In genomic region chr13:112810751-112811150, GRCm38 (mm10) we compare ENCODE assay signal across 8 mouse cellular contexts. TPM values are rescaled to one million over a fixed set of nuclear protein-coding genes. Genes with fewer than 3 reads are reported as not detected.
DNase-seq lines count a peak whose midpoint lies in the region; ATAC-seq and TF ChIP-seq lines count a peak whose summit lies in the region.

No protein-coding gene starts in this region.

- DNase-seq in embryo, embryonic 10.5 days (ENCODE audit: low spot score): peak; percentile 16
- DNase-seq in embryo, embryonic 9.5 days (ENCODE audit: extremely low spot score): no peak
- peak; percentile 56 for DNase-seq in kidney, adult 2 months
- no peak for DNase-seq in CH12.LX (ENCODE audit: extremely low read depth)
- peak; percentile 44 for DNase-seq in kidney, postnatal 14 days
- no peak for DNase-seq in cerebellum, adult 18-20 months
- DNase-seq in cerebellum, postnatal 14 days: no peak

- WGBS in kidney, adult 2 months: 30% methylated on average over 9 of the region's 9 CpGs
- WGBS in kidney, embryonic 14.5 days: 46% methylated on average over 9 of the region's 9 CpGs

- no peak for TF ChIP-seq POLR2A in kidney, adult 2 months (IDR thresholded peaks at IDR 0.05; ENCODE audit: low read depth, low read length)
- TF ChIP-seq POLR2A in CH12.LX (IDR thresholded peaks at IDR 0.05; ENCODE audit: low read depth, low read length): no peak

- no peak for ATAC-seq in kidney, embryonic 14.5 days (ENCODE audit: low FRiP score, low TSS enrichment)

- 0 out of 2 replicates have a peak, but pooled peaks cover 5% of the 10 kb centered on the region for H3K4me1 ChIP-seq in kidney, adult 2 months (ENCODE audit: control insufficient read depth, insufficient read depth, low read length)
- peaks cover 11% of the 10 kb centered on the region for H3K4me1 ChIP-seq in kidney, embryonic 14.5 days (ENCODE audit: control insufficient read depth, insufficient read depth, low read length)
- H3K4me1 ChIP-seq in CH12.LX (ENCODE audit: control insufficient read depth in 1 of 2, insufficient read depth in 2 of 2): peaks cover 7 to 53% of the 10 kb centered on the region in 2 experiments

- H3K36me3 ChIP-seq in kidney, adult 2 months (ENCODE audit: control insufficient read depth, insufficient read depth, low read length): peaks cover 5% of the 10 kb centered on the region
- peaks cover 9% of the 10 kb centered on the region; the same call in 1 of the 2 replicates for H3K36me3 ChIP-seq in kidney, embryonic 14.5 days (ENCODE audit: control insufficient read depth, insufficient read depth, low read length)
- peaks cover 15 to 61% of the 10 kb centered on the region in 2 experiments for H3K36me3 ChIP-seq in CH12.LX (replicated peaks in 1 of 2; ENCODE audit: control insufficient read depth in 1 of 2, insufficient read depth in 1 of 2, low read length in 1 of 2)

- dilution Hi-C loops in CH12.LX (cut with MboI; ENCODE audit: extremely low pct_ligation_motif_present, extremely low pct_unique_long_range_greater_than_20kb, low sequenced_read_pairs): no loop called here

- H3K27me3 ChIP-seq in kidney, adult 2 months (replicated peaks; ENCODE audit: control insufficient read depth, insufficient read depth, low read length): no peaks in the 10 kb centered on the region
- H3K27me3 ChIP-seq in kidney, embryonic 14.5 days (ENCODE audit: control insufficient read depth, insufficient read depth, low read length): no peaks in the 10 kb centered on the region
- H3K27me3 ChIP-seq in CH12.LX (replicated peaks): no peaks in the 10 kb centered on the region

- TF ChIP-seq RAD21 in CH12.LX (IDR thresholded peaks at IDR 0.05; ENCODE audit: low read depth, low read length): no peak

- no peak overlapping the region for H3K9ac ChIP-seq in kidney, embryonic 14.5 days (ENCODE audit: low read depth, low read length)
- no peak overlapping the region for H3K9ac ChIP-seq in CH12.LX (ENCODE audit: insufficient read depth, low read depth)

- in situ Hi-C loops in CH12.LX (cut with MboI; ENCODE audit: low pct_ligation_motif_present, low pct_unique_long_range_greater_than_20kb, low sequenced_read_pairs): no loop called here

- peaks cover 15% of the 10 kb centered on the region for H3K79me2 ChIP-seq in CH12.LX (replicated peaks; ENCODE audit: control insufficient read depth, extremely low read depth, insufficient read depth, poor library complexity, severe bottlenecking)

- no peaks in the 10 kb centered on the region for H3K9me3 ChIP-seq in kidney, embryonic 14.5 days (ENCODE audit: control insufficient read depth, low read length)
- peaks cover 8% of the 10 kb centered on the region for H3K9me3 ChIP-seq in CH12.LX (replicated peaks; ENCODE audit: low read length)

- TF ChIP-seq CTCF in kidney, adult 2 months (conservative IDR thresholded peaks at IDR 0.05; ENCODE audit: insufficient read depth, insufficient read length, low read depth, low read length): no peak
- no peak for TF ChIP-seq CTCF in CH12.LX (conservative IDR thresholded peaks at IDR 0.05 in 1 of 2, IDR thresholded peaks at IDR 0.05 in 1 of 2; ENCODE audit: low read depth in 2 of 2, low read length in 2 of 2)

- no peak overlapping the region for H3K4me2 ChIP-seq in kidney, embryonic 14.5 days (replicated peaks; ENCODE audit: low read depth, low read length)
- H3K4me2 ChIP-seq in CH12.LX (ENCODE audit: insufficient read depth, low read depth, poor library complexity, severe bottlenecking): peak overlapping the region; percentile 26; the same call in 1 of the 2 replicates

- H3K27ac ChIP-seq in kidney, adult 2 months (ENCODE audit: insufficient read depth, low read depth, low read length): peak overlapping the region; percentile 81
- H3K27ac ChIP-seq in kidney, embryonic 14.5 days (ENCODE audit: low read depth, low read length): no peak overlapping the region
- H3K27ac ChIP-seq in CH12.LX (ENCODE audit: insufficient read depth, low read depth): no peak overlapping the region

- no peak for TF ChIP-seq EP300 in CH12.LX (IDR thresholded peaks at IDR 0.05; ENCODE audit: low read length)

- H3K4me3 ChIP-seq in kidney, adult 2 months (ENCODE audit: insufficient read depth, low read depth, low read length): peak overlapping the region; percentile 10; the same call in 1 of the 2 replicates
- no peak overlapping the region for H3K4me3 ChIP-seq in kidney, embryonic 14.5 days (ENCODE audit: low read length)
- H3K4me3 ChIP-seq in CH12.LX (replicated peaks in 1 of 3; ENCODE audit: low read depth in 2 of 3, low read length in 2 of 3, poor library complexity in 1 of 3): no peak overlapping the region

TF ChIP-seq in CH12.LX, 34 proteins besides CTCF, POLR2A, EP300 and RAD21:
- no peak for TF ChIP-seq USF2 (conservative IDR thresholded peaks at IDR 0.05; ENCODE audit: low read depth, low read length)
- no peak for TF ChIP-seq IRF4 (IDR thresholded peaks at IDR 0.05; ENCODE audit: low read depth, low read length)
- TF ChIP-seq SIN3A (IDR thresholded peaks at IDR 0.05; ENCODE audit: low read length): no peak
- no peak for TF ChIP-seq ZMIZ1 (IDR thresholded peaks at IDR 0.05; ENCODE audit: low read depth, low read length)
- no peak for TF ChIP-seq GABPA (IDR thresholded peaks at IDR 0.05; ENCODE audit: insufficient replicate concordance, low read depth, low read length)
- TF ChIP-seq TCF12 (IDR thresholded peaks at IDR 0.05; ENCODE audit: low read depth, low read length): no peak
- no peak for TF ChIP-seq MEF2A (IDR thresholded peaks at IDR 0.05; ENCODE audit: borderline replicate concordance, low read depth, low read length)
- TF ChIP-seq ZC3H11A (IDR thresholded peaks at IDR 0.05; ENCODE audit: low read depth, low read length): no peak
- TF ChIP-seq CHD2 (IDR thresholded peaks at IDR 0.05; ENCODE audit: low read length): no peak
- no peak for TF ChIP-seq ZNF384 (IDR thresholded peaks at IDR 0.05; ENCODE audit: low read depth, low read length)
- no peak for TF ChIP-seq MAX (IDR thresholded peaks at IDR 0.05; ENCODE audit: low read length)
- no peak for TF ChIP-seq HCFC1 (IDR thresholded peaks at IDR 0.05; ENCODE audit: low read depth, low read length)
- no peak for TF ChIP-seq ELF1 (IDR thresholded peaks at IDR 0.05; ENCODE audit: low read depth, low read length)
- no peak for TF ChIP-seq JUND (conservative IDR thresholded peaks at IDR 0.05; ENCODE audit: low read depth, low read length)
- no peak for TF ChIP-seq CHD1 (IDR thresholded peaks at IDR 0.05; ENCODE audit: low read depth, low read length)
- no peak for TF ChIP-seq TBP (conservative IDR thresholded peaks at IDR 0.05; ENCODE audit: low read depth, low read length)
- TF ChIP-seq ZKSCAN1 (IDR thresholded peaks at IDR 0.05; ENCODE audit: borderline replicate concordance, low read depth, low read length): no peak
- TF ChIP-seq SMC3 (IDR thresholded peaks at IDR 0.05; ENCODE audit: low read depth, low read length): no peak
- TF ChIP-seq USF1 (IDR thresholded peaks at IDR 0.05; ENCODE audit: low read depth, low read length): no peak
- TF ChIP-seq MAFK (IDR thresholded peaks at IDR 0.05; ENCODE audit: insufficient replicate concordance, low read length): no peak
TF ChIP-seq in CH12.LX: peak in this region for 0.

RNA-seq across cellular contexts. Expression of gene Plpp1, which starts 10.2 kb away (rescaled TPM):
- polyA plus RNA-seq in kidney, adult 2 months (2012; rRNA removed): 98.1 and 123 TPM in 2 replicates
- polyA plus RNA-seq in kidney, embryonic 14.5 days (2014; fragmentation: Nextera tagmentation; extraction: Ambion mirVana): 61.9 and 63.6 TPM in 2 replicates
- total RNA-seq in CH12.LX (2012; rRNA removed) (50.1 and 50.2 TPM in 2 replicates), CH12.LX (2014; rRNA removed) (85.3 and 90.9 TPM in 2 replicates)
- 67.6 and 68.6 TPM in 2 replicates for polyA plus RNA-seq in CH12.LX (2012; ENCODE audit: insufficient read length, low read depth)

Comparison
In these comparisons a context has a peak if more than half of its experiments do, and no peak if none do; other contexts are left out.
1. DNase-seq: peak in embryo, embryonic 10.5 days (single experiment), kidney, adult 2 months (single experiment) and kidney, postnatal 14 days (single experiment); none in embryo, embryonic 9.5 days (single experiment), CH12.LX (single experiment), cerebellum, adult 18-20 months (0 of 2) and cerebellum, postnatal 14 days (0 of 2).